Mouse (Mus musculus): ENCODE results near the gene Stip1.
A peak's percentile ranks its signal among the peaks of the same experiment; 100 is the strongest.

Gene Stip1

DNA sequence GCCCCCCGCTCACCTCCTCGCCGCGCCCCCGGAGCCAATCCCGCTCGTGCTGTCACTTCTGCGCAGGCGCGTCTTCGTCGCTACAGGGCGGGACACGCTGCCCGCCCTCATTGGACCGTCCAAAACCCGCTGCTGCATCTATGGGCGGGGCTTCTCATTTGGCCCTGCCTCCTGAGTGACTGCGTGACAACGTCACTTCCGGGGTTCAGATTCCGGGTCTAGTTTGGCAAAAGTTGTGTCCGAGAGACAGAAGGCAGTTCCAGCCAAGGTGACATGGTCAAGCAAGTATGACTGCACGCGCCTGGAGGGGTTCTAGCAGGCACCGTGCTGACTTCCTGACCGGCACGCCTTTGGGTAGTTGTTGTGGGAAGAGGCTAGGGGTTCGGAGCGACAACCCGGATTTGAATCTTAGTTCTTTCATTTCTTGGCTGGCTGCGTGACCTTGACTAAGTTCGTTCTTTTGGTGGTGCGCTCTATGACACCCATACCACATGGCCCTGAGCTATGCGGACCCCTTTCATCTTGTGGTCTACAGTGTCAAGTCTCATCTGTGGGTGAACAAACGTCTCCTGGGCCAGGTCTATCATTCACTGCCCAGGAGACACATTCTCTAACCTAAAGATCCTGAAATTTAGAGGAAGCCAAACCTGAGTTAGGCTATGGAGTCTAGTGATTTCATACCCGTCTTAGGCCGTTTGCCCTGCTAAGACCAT lies 59.2 kb downstream of the Stip1 start, which contains the start of gene Fkbp2:
Gene Fkbp2, minus strand, starts transcription at position 121 of the 713 bp plus-strand sequence.
- DNase-seq, result peak; percentile 97 to 98

DNA sequence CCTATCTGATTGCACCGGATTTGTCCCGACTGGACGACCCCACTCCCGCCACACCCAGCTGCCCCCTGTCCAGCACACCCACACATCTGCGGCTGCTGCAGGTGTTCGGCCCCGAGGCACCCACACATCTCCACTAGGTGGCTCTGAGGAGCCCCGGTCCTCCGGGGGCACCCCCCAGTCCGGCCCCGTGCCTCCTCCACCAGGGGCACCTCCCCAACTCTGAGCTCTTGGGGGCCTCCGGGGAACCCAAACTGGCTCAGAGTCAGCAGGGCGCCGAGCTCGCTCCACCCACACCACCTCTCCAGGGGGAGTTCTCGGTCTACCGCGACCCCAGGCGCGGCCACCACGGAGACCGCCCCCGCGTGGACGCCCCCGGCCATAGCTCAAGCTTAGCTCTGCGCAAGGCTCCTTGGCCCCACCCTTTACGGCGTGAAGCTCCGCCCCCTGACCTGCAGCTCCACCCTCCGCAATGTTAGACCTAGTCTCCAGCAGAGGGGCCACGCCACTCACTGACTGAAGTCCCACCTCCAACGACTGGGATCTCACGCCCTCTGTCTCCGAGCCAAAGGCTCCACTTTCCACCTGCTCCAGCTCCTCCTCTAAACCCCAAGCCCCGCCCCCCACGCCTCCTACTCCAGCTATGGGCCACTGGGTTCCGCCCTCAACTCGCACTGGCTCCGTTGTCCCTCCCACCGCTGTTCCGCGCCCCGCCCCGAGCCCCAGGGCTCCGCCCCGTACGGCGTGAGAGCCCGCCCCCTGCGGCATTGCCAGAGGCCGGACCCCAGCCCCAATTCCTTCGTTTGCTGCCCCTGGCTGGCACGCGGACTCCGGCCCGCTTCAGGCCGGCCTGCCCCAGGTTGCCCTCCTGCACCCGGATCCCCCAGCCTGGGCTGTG lies 60.0 kb downstream of the Stip1 start:
- DNase-seq, result peak; percentile 99

DNA sequence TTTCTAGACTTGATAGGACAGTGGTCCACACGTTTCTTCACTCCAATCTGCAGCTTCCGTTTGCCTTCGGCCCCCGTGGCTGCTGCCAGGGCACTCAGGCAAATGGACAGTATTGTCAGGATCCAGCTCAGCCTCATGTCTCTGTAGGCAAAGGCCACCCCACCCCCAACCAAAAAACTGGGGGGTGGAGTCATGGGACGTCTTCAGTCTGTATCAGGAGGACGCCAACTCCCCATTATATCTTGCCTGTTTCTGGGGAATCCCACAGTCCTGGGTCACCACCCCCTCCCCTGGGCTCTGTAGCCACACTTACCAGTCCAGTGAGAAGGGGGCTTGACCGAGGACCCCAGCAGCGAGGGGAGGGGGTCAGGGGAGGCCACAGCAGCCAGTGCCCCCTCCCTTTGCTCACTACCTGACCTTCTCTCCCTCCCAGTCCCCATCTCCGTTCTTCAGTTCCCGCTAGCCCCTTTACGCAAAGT lies 60.7 kb downstream of the Stip1 start:
- DNase-seq, result no peak

DNA sequence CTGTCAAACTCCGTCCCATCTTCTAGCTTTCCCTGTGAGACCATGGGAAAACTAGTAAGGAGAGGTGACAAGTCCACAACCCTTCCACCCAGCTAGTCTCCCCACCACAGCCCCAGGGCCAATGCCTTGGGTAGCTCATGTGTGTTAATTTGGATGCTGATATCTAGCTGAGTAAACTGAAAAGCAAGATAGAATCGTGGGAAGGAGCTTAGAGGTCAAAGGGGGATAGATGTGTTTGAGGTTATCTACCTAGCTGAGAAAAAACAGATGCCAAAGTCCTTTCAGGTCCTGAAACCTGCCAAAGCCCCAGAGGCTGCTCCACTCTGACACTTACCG lies 61.2 kb downstream of the Stip1 start:
- no peak for DNase-seq

DNA sequence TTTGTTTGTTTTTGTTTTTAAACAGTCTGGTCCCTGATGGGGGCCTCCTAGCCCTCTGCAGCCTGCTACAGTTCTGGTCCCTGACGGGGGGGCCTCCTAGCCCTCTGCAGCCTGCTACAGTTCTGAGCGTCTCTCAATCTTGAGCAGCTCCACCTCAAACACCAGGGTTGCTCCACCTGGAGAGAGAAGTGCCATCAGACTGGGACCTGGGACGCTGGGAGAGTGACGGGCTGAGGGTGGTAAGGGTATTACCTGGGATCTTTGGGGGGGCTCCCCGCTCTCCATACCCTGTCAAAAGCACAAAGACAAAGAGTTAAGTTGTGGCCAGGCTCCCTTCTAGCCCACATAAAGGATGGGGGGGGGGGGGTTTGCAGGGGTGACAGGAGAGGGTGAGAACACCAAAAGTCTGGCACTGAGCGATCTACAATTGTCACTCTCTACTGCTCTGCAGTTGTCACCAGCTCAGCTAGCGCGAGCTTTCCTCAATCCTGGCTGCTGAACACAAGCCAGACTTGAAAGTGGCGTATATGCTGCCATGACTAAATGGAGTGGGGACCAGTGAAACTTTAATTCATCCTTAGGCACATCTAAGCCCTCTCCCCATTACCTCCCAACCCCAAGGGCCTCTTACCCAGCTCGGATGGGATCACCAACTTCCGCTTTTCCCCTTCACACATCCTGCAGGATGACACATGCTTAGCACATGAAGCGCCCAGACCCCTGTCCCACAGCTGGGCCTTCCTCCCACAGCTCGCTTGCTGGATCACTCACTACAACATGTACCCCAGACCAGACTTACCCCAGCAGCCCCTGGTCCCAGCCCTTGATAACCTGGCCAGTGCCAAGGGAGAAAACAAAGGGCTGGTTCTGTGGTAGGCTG lies 61.8 kb downstream of the Stip1 start:
- no peak for DNase-seq

DNA sequence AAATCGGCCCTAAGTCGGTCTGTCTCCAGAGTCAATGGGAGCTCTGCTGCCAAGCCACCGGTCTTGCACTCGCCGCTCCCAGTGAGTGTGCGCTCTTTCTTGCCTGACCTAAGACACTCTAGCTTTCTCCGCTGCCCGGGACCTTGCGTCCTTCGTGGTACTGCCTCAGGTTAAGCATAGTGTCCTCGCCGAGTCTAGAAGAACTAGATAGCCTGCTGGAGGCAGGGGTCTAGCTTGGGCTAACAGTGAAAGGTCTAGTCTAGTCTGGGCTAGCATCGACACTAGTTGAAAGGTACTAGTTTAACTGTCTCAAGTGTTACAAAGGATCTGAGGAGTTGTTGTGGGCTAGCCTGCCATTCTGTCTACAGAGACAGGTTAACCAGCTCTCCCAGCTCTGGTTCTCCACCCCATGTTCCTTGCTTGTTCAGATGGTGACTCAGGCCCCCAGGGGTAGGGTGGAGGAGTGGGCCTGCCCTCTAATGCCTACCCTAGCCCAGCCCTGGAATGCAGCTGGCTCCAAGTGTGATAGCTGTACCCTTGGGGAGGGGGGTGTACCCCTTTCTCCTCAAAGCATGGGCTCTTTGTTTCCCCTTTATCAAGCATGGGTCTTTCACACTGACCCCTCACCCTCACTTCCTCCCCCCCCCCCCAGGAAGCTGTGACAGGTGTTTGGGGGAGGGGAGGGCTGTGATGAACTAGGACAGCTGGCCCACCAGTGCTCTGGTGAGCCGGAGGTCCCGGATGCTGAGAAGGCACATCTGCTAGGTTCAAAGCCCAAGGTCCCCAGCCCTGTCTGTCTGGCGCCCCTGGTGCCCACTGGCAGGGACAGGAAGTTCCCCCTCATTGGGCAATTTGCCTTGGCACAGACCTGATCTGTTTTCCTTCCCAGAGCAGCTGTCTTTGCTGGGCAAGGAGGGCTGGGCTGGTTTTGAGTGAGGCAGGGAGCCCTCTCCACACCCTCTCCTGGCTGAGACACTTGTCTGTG lies 63.9 kb downstream of the Stip1 start, which contains the start of gene Plcb3:
Gene Plcb3, minus strand, starts transcription at position 934 of the 985 bp plus-strand sequence.
- peak in 1 of 2 experiments; percentile 42 for DNase-seq

DNA sequence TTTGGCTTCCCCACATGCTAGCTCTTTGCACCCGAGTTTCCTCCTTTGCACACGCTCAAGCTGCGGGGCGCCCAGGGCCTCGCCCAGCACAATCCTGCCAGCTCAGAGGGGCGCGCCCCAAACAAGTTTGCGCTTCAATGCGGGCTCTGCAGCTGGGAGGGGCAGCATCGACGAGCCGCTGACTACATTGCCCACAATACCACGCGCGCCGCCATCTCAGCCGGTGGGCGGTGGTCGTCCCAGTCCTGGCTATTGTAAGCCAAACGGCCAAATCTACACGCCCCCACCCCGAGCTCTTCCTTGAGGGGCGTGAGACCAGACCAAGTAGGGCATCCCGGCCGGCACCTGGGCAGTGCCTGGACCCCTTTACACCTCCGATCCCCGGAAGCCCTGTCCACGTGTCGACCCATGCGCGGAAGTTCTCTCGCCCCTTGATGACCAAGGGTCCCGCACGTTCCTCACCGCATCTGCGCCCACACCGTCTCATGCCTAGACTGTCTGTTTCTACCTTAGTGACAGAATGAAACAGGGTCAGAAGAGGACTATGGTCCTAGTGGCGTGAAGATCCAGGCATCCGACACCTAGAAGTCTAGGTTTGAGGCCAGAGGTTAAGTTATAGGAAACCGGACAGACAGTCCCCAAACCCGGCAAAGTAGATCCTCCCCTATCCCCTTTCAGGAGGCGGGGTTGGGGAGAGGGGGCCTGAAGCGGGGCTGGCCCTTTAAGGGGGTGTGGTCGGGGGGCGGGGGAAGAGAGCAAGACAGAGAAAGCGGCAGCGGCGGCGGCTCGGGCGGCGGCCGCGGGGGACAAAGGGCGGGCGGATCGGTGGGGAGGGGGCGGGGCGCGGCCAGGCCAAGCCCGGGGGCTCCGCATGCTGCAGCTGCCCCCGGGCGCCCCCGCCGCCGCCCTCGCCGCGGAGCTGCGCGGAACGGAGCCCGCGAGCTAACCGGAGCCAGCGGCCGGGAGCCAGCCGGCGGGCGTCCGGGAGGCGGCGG lies 65.3 kb downstream of the Stip1 start, which contains the start of gene Ppp1r14b:
Gene Ppp1r14b, plus strand, starts transcription at position 758 of the 995 bp plus-strand sequence.
- peak; percentile 64 to 75 for DNase-seq

DNA sequence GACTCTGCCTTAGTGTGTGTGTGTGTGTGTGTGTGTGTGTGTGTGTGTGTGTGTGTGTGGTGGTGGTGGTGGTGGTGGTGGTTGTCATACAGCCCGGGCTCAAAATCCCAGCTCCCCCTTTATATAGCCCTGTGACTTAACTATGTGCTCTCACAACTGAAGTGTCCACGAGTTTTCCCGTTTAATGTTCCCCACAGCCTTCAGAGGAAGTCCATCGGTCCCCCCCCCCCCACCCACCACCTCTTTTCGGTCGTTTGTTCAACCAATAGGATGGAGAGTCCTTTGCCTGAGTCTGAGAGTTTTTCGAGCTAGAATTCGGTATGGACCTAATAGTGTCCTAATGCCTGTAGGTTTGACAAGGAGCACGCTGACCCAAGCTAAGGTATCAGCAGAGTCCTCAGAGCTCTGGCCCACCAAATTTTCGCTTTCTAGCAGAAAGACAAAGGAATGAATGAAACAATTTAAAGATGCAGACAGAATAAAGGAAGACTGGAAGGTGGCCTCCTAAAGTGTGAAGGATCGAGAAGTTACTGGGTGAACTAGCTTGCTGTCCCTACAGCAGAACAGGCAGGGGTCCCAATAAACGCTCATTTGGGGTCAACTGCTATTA lies 66.1 kb downstream of the Stip1 start:
- DNase-seq, result no peak

DNA sequence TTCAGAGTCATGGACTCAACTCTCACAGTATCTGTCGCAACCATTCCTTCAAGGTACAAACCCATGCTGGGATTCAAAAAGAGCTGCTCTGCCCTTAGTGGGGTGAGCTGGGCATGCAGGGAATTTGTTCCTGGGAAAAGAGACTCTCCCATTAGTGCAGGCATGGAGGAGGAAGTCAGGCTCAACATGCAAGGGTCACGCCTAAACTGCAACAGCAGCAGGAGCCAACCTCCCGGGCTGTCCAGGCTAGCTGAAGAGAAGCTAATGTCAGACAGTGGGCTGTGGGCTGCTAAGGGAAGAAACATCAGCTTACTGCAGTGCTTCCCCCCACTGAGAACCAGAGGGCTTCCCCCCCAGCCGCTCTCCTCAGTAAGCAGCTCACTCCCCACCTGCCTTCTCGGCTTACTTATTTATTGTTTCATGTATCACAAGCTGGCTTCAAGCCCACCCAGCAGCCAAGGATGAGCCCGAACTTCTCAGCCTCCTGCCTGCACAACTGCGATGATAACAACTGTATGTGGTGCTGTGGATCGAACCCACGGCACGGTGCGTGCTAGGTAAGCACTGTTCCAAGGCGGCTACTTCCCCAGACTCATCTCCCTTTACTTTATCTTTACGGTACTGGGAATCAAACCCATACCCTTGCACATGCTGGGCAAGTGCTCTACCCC lies 67.4 kb downstream of the Stip1 start:
- DNase-seq, result no peak

DNA sequence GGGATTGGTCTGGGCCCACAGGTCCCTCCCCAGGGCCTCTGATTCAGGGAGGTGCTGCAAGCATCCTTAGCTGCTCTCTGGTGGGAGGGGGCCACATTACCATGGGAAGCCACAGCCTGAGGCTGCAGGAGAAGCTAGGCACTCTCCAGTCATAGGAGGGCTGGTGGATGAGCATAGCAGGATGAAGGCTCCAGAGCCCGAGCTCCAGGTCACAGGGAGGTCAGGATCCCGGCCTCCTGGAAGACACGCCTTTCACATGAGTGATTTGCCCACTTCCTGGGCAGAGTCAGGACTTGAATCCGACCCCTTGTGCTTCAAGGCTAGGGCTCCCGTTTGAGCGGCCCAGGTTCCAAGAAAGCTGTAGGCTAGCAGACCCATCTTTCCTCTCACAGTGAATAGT lies 68.1 kb downstream of the Stip1 start:
- no peak for DNase-seq
